Mouse (Mus musculus): ENCODE measurements around the gene Gm11114. TPM values are rescaled to one million over a fixed set of nuclear protein-coding genes. Genes with fewer than 3 reads are reported as not detected.

The Gm11114 gene
- polyA plus RNA-seq (2014; fragmentation: Nextera tagmentation; extraction: Ambion mirVana) = not detected in 2 replicates

GRCm38 (mm10) chr9:85312473-85312872, at the start of gene Gm11114:
TSS of gene Gm11114 (plus strand) at chr9:85312773.
- H3K4me3 ChIP-seq (ENCODE audit: low read depth, low read length) = no peak within 1 kb of the TSS
- WGBS = 82% methylated on average over 6 of the region's 6 CpGs
- no peak for ATAC-seq (ENCODE audit: low read depth)
- H3K27me3 ChIP-seq (replicated peaks; ENCODE audit: control insufficient read depth, insufficient read depth, low read length) = no peaks in the 10 kb centered on the region
- no peak within 1 kb of the TSS for H3K4me2 ChIP-seq (ENCODE audit: low read depth, low read length)
- H3K9me3 ChIP-seq (ENCODE audit: control insufficient read depth, low read length) = no peaks in the 10 kb centered on the region
- H3K9ac ChIP-seq (ENCODE audit: low read depth, low read length) = no peak within 1 kb of the TSS
- no peak within 1 kb of the TSS for H3K27ac ChIP-seq (replicated peaks; ENCODE audit: low read depth, low read length)
- no peaks in the 10 kb centered on the region for H3K4me1 ChIP-seq (ENCODE audit: control insufficient read depth, insufficient read depth, low read length)
- no peak for DNase-seq (ENCODE audit: low spot score)
- H3K36me3 ChIP-seq (ENCODE audit: control insufficient read depth, insufficient read depth, low read length) = no peaks in the 10 kb centered on the region

DNA sequence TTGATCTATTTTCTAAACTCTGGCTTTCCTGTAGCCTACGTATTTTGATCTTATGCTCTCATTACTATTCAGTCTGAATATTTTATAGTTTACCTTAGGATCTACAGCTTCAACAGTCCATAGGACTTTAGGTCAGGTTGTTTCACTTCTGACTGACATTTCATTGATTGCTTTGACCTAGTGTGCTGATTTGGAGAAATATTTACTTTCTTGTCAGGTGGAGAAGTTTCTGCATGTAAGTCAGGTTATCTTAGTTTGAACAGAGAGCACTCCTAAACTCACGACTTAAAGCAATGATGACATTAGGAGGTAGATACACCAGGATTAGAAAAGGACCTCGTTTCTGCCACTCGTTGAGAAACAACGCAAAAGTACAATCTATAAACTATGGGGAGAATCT, 45.7 kb upstream of the Gm11114 start:
- Histone ChIP-seq H3K27ac (replicated peaks; ENCODE audit: low read depth, low read length) (no peak overlapping the region), H3K4me1 (ENCODE audit: control insufficient read depth, insufficient read depth, low read length) (no peaks in the 10 kb centered on the region), H3K36me3 (ENCODE audit: control insufficient read depth, insufficient read depth, low read length) (no peaks in the 10 kb centered on the region), H3K9ac (ENCODE audit: low read depth, low read length) (no peak overlapping the region), H3K27me3 (replicated peaks; ENCODE audit: control insufficient read depth, insufficient read depth, low read length) (no peaks in the 10 kb centered on the region), H3K9me3 (ENCODE audit: control insufficient read depth, low read length) (no peaks in the 10 kb centered on the region), H3K4me2 (ENCODE audit: low read depth, low read length) (no peak overlapping the region), H3K4me3 (ENCODE audit: low read depth, low read length) (no peak overlapping the region)
- WGBS = 78% methylated on average over 5 of the region's 5 CpGs
- DNase-seq (ENCODE audit: low spot score) (no peak), ATAC-seq (ENCODE audit: low read depth) (no peak)

- Histone ChIP-seq H3K36me3 (ENCODE audit: control insufficient read depth, insufficient read depth, low read length) (no peaks in the 10 kb centered on the region), H3K4me1 (ENCODE audit: control insufficient read depth, insufficient read depth, low read length) (no peaks in the 10 kb centered on the region), H3K9me3 (ENCODE audit: control insufficient read depth, low read length) (no peaks in the 10 kb centered on the region), H3K9ac (ENCODE audit: low read depth, low read length) (no peak overlapping the region), H3K27ac (replicated peaks; ENCODE audit: low read depth, low read length) (no peak overlapping the region), H3K27me3 (replicated peaks; ENCODE audit: control insufficient read depth, insufficient read depth, low read length) (no peaks in the 10 kb centered on the region), H3K4me3 (ENCODE audit: low read depth, low read length) (no peak overlapping the region), H3K4me2 (ENCODE audit: low read depth, low read length) (no peak overlapping the region)
- WGBS = 81% methylated on average over 2 of the region's 2 CpGs
- ATAC-seq (ENCODE audit: low read depth) (no peak), DNase-seq (ENCODE audit: low spot score) (no peak)
Observed at GRCm38 (mm10) chr9:85274114-85274513, 38.5 kb upstream of the Gm11114 start.

GRCm38 (mm10) chr9:85302849-85303248, 9.7 kb upstream of the Gm11114 start:
- 86% methylated on average over 4 of the region's 4 CpGs for WGBS
- Histone ChIP-seq H3K9me3 (ENCODE audit: control insufficient read depth, low read length) (no peaks in the 10 kb centered on the region), H3K4me1 (ENCODE audit: control insufficient read depth, insufficient read depth, low read length) (no peaks in the 10 kb centered on the region), H3K9ac (ENCODE audit: low read depth, low read length) (no peak overlapping the region), H3K36me3 (ENCODE audit: control insufficient read depth, insufficient read depth, low read length) (no peaks in the 10 kb centered on the region), H3K4me3 (ENCODE audit: low read depth, low read length) (no peak overlapping the region), H3K27me3 (replicated peaks; ENCODE audit: control insufficient read depth, insufficient read depth, low read length) (no peaks in the 10 kb centered on the region), H3K4me2 (ENCODE audit: low read depth, low read length) (no peak overlapping the region), H3K27ac (replicated peaks; ENCODE audit: low read depth, low read length) (no peak overlapping the region)
- DNase-seq (ENCODE audit: low spot score) (no peak), ATAC-seq (ENCODE audit: low read depth) (no peak)

DNA sequence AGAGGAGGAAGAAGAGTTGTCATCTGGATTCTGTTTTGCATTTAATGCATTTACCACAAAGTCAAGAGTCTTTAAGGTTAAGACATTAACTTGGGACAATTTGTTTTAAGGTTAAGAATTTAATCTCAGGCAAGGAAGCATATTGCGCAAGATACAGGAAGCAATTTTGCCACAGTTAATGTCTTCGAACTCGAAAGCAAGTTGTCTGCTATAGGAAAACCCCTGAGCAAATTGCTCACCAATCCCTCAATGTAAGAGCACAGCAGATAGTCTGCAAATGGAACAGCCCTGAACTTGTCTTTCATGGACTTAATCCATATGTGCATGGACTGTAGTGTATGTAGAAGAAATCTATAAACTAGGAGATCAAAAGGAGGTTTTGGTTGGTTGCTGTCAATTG, 9.2 kb upstream of the Gm11114 start:
- H3K4me1 ChIP-seq (ENCODE audit: control insufficient read depth, insufficient read depth, low read length) = no peaks in the 10 kb centered on the region
- no peak overlapping the region for H3K4me2 ChIP-seq (ENCODE audit: low read depth, low read length)
- ATAC-seq (ENCODE audit: low read depth) = no peak
- no peak for DNase-seq (ENCODE audit: low spot score)
- 73% methylated on average over 3 of the region's 3 CpGs for WGBS
- no peak overlapping the region for H3K4me3 ChIP-seq (ENCODE audit: low read depth, low read length)
- no peaks in the 10 kb centered on the region for H3K27me3 ChIP-seq (replicated peaks; ENCODE audit: control insufficient read depth, insufficient read depth, low read length)
- no peak overlapping the region for H3K9ac ChIP-seq (ENCODE audit: low read depth, low read length)
- H3K36me3 ChIP-seq (ENCODE audit: control insufficient read depth, insufficient read depth, low read length) = no peaks in the 10 kb centered on the region
- no peaks in the 10 kb centered on the region for H3K9me3 ChIP-seq (ENCODE audit: control insufficient read depth, low read length)
- no peak overlapping the region for H3K27ac ChIP-seq (replicated peaks; ENCODE audit: low read depth, low read length)

- no peaks in the 10 kb centered on the region for H3K4me1 ChIP-seq (ENCODE audit: control insufficient read depth, insufficient read depth, low read length)
- no peak overlapping the region for H3K9ac ChIP-seq (ENCODE audit: low read depth, low read length)
- no peak for DNase-seq (ENCODE audit: low spot score)
- no peak overlapping the region for H3K4me2 ChIP-seq (ENCODE audit: low read depth, low read length)
- WGBS = 41% methylated on average over 1 of the region's 1 CpGs
- no peaks in the 10 kb centered on the region for H3K9me3 ChIP-seq (ENCODE audit: control insufficient read depth, low read length)
- no peaks in the 10 kb centered on the region for H3K36me3 ChIP-seq (ENCODE audit: control insufficient read depth, insufficient read depth, low read length)
- H3K27ac ChIP-seq (replicated peaks; ENCODE audit: low read depth, low read length) = no peak overlapping the region
- ATAC-seq (ENCODE audit: low read depth) = no peak
- no peak overlapping the region for H3K4me3 ChIP-seq (ENCODE audit: low read depth, low read length)
- no peaks in the 10 kb centered on the region for H3K27me3 ChIP-seq (replicated peaks; ENCODE audit: control insufficient read depth, insufficient read depth, low read length)
Observed at GRCm38 (mm10) chr9:85316122-85316521, 3.5 kb downstream of the Gm11114 start.

GRCm38 (mm10) chr9:85320167-85320951, 7.8 kb downstream of the Gm11114 start:
- Histone ChIP-seq H3K4me2 (ENCODE audit: low read depth, low read length) (no peak overlapping the region), H3K4me1 (ENCODE audit: control insufficient read depth, insufficient read depth, low read length) (no peaks in the 10 kb centered on the region), H3K9ac (ENCODE audit: low read depth, low read length) (no peak overlapping the region), H3K4me3 (ENCODE audit: low read depth, low read length) (no peak overlapping the region), H3K9me3 (ENCODE audit: control insufficient read depth, low read length) (no peaks in the 10 kb centered on the region), H3K27me3 (replicated peaks; ENCODE audit: control insufficient read depth, insufficient read depth, low read length) (peaks cover 4% of the 10 kb centered on the region; the same call in 1 of the 2 replicates), H3K27ac (replicated peaks; ENCODE audit: low read depth, low read length) (no peak overlapping the region), H3K36me3 (ENCODE audit: control insufficient read depth, insufficient read depth, low read length) (no peaks in the 10 kb centered on the region)
- DNase-seq (ENCODE audit: low spot score) (no peak), ATAC-seq (ENCODE audit: low read depth) (no peak)
- 65% methylated on average over 8 of the region's 8 CpGs for WGBS

DNA sequence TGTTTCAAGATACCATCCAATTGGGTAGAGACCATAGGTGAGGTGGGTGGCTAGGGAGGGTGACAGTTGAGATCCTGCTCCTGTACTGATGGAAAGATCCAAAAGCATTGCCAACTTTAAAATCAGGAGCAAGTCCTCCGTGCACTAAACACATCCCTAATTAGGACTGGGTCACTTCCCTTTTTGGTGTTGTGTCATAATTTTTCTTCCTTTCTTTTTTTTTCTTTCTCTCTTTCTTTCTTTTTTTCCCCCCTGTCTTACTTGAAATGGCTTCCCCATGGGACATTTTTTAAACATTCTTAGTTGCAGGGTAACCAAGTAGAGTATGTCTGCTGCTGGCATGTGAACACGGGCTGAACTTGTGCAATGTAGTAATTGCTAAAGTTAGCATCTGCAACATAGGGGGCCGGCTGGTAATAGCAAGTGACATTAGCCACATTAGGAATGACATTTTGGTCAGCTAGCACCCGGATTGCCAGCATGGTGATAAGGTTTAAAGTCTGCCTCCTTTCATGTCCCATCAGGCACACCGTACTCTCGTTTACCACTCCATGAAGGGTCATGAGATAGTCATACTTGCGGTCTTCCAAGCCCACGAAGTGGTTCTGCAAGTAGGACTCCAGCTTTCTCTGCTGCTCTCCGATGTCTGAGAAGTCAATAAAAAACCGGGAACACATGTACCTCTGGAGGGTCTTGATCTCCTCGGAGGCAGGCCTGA, 11.7 kb downstream of the Gm11114 start:
- peak overlapping the region; percentile 89 for H3K4me2 ChIP-seq (ENCODE audit: low read depth, low read length)
- no peaks in the 10 kb centered on the region for H3K36me3 ChIP-seq (ENCODE audit: control insufficient read depth, insufficient read depth, low read length)
- 78% methylated on average over 11 of the region's 11 CpGs for WGBS
- no peak for DNase-seq (ENCODE audit: low spot score)
- H3K4me1 ChIP-seq (ENCODE audit: control insufficient read depth, insufficient read depth, low read length) = no peaks in the 10 kb centered on the region
- H3K27ac ChIP-seq (replicated peaks; ENCODE audit: low read depth, low read length) = no peak overlapping the region
- H3K27me3 ChIP-seq (replicated peaks; ENCODE audit: control insufficient read depth, insufficient read depth, low read length) = peaks cover 12% of the 10 kb centered on the region; the same call in 1 of the 2 replicates
- no peaks in the 10 kb centered on the region for H3K9me3 ChIP-seq (ENCODE audit: control insufficient read depth, low read length)
- H3K9ac ChIP-seq (ENCODE audit: low read depth, low read length) = peak overlapping the region; percentile 71; the same call in 1 of the 2 replicates
- no peak for ATAC-seq (ENCODE audit: low read depth)
- H3K4me3 ChIP-seq (ENCODE audit: low read depth, low read length) = peak overlapping the region; percentile 66
